Mouse (Mus musculus) right cerebral cortex, adult 18-20 months (tissue): ENCODE data around the gene Metrn.
"Not testable (repeated sequence)": the region's sequence is repeated elsewhere in the genome, so short reads cannot be mapped to it uniquely, and the experiment has no call there.

Source experiments
- DNase-seq: peaks from one replicate; pipeline ENCODE4 v3.0.0; 2022; ENCODE audit warnings: mixed read lengths

Gene Metrn

GRCm38 (mm10) chr17:25830806-25831431 is 34.0 kb upstream of the Metrn start:
- DNase-seq = no peak

DNA sequence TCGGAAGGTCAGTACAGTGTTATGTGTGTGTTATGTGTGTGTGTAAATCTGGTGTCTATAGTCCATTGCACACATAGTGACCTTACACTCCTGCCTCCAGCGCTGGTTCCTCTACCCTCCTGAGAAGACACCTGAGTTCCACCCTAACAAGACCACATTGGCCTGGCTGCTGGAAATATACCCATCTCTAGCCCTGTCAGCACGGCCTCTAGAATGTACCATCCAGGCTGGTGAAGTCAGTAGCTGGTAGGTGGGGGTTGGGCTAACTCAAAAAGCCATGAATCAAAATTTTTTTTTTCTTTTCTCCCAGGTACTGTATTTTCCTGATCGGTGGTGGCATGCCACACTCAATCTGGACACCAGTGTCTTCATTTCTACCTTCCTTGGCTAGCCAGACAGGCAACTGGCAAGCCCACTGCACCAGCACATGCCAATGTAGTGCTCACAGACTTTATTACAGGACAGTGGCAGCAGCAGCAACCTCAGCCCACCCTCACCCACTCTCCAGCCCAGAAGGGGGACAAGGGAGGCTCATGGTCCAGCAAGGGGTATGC is 33.3 kb upstream of the Metrn start:
- no peak for DNase-seq

DNA sequence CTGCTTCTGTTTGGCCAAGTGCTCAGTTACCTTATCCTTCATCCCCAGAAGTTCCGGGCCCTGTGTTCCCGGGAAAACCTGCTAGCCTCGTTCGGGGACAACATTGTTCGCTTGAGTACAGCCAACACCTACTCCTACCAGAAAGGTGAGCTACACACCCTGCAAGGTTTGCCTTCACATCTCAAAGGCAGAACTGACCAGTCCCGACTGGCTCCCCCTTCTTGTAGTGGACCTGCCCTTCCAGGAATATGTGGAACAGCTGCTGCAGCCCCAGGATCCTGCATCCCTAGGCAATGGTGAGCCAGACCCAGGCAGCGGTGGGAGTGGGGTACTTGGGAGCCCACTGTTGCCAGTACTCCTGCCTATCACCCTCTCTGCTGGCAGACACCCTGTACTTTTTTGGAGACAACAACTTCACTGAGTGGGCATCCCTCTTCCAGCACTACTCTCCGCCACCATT is 32.7 kb upstream of the Metrn start:
- no peak for DNase-seq

DNA sequence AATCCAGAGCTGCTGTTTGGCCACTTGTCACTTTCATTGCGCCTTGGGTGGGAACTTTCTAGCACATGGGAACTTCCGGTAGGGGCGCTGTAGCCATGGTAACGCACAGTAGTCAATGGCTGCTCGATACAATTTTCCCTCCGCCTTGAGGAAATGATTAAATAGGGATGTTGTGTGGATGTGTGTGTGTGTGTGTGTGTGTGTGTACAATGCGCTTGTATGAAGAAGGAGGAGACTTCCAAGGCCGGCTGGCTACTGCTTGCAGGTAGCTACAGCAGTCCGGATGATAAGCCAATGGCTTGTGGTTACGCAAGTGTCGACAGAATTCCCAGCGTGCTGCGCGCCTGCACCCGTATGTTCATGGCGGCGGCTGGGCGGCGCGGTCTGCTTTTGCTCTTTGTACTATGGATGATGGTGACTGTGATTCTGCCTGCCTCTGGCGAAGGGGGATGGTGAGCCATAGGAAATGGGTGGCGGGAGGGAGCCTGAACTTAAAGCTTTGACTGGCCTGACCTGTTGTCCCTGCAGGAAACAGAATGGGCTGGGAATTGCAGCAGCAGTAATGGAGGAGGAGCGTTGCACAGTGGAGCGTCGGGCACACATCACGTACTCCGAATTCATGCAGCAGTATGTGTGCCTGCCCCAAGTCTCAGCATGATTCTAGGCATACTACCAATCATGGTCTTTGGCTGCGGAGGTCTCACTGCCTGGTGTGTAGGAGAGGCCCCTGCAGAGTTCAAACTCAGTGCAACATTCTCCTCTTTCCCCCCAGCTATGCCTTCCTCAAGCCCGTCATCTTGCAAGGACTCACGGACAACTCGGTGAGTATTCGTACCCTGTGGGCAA is 32.0 kb upstream of the Metrn start, which contains the start of gene Jmjd8:
TSS of gene Jmjd8 (plus strand) at position 156 of the 846 bp plus-strand sequence.
- peak; percentile 87 for DNase-seq

DNA sequence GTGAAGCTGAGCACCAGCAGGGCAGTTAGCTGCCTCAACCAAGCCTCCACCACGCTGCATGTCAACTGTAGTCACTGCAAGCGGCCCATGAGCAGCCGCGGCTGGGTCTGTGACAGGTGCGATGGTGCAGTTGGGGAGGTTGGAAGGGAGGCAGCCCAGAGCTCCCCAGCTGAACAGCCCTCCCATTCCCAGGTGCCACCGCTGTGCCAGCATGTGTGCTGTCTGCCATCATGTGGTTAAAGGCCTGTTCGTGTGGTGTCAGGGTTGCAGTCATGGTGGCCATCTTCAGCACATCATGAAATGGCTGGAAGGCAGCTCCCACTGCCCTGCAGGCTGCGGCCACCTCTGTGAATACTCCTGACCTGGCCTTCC is 31.3 kb upstream of the Metrn start:
- no peak for DNase-seq

- no peak for DNase-seq
These were observed 30.7 kb upstream of the Metrn start for GRCm38 (mm10) chr17:25827546-25828222.

DNA sequence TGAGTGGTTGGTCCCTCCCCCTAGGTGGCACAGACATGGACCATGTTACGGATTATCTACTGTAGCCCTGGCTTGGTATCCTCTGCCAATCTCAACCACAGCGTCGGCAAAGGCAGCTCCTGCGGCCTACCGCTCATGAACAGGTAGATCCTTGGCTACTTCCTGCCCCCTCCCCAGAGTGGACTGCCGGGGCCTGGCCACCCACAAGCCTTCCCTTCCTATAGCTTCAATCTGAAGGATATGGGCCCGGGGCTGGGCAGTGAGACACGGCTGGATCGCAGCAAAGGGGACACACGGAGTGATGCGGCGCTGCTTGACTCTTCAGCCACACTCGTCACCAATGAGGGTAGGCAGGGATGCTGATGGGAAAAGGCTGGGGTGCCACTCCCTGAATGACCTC is 30.1 kb upstream of the Metrn start:
- DNase-seq = no peak

GRCm38 (mm10) chr17:25825984-25826570 is 29.1 kb upstream of the Metrn start:
- DNase-seq = no peak

DNA sequence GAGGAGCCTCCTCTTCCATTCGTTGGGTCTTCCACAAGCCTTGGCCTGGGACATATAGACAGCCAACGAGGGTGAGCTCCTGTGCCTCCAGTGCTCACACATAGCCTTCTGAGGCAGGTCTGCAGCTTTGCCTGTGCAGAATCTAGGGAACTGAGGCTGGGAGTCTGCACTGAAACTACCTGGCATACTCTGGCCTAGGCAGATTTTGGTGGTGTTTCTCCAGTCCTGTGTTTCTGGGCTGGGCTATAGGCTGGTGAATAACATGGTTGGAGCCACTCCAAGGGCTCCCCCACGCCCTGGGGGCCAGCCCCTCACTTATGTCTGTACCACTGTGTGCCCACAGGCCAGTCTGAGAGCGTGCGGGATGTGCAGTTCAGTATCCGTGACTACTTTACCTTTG is 28.4 kb upstream of the Metrn start:
- no peak for DNase-seq

- no peak for DNase-seq
These were observed 27.6 kb upstream of the Metrn start for GRCm38 (mm10) chr17:25824362-25825142.

DNA sequence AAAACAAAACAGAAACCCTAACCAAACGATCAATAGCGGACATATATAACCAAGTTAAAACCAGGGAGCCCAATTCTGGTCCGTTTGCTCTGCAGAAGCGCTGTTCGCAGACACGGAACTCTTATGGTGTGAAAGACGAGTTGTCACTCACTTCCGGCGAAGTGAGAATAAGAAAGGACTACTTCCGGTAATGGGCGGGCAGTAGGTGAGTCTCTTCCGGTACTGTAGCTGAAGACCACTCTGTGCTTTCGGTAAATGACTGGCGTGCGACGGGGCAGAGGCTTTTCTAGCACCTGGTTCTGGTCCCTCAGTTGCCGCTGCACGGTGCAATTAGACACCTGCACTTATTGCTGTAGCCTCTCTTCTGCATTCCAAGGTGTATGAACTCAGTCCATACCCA is 26.5 kb upstream of the Metrn start, which contains the start of gene Wdr24:
TSS of gene Wdr24 (plus strand) at position 176 of the 400 bp plus-strand sequence.
- DNase-seq = peak; percentile 85

GRCm38 (mm10) chr17:25818851-25819780 is 22.2 kb upstream of the Metrn start:
- no peak for DNase-seq

DNA sequence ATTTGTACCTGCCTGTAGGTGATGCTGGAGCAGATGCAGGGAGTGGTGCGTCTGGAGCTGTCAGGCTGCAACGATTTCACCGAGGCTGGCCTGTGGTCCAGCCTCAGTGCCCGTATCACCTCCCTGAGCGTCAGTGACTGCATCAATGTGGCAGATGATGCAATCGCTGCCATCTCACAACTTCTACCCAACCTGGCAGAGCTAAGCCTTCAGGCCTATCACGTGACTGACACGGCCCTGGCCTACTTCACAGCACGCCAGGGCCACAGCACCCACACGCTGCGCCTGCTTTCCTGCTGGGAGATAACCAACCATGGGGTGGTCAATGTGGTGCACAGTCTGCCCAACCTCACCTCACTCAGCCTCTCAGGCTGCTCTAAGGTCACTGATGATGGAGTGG is 20.7 kb upstream of the Metrn start:
- no peak for DNase-seq

GRCm38 (mm10) chr17:25813471-25813870 is 16.5 kb upstream of the Metrn start:
- peak; percentile 93 for DNase-seq

DNA sequence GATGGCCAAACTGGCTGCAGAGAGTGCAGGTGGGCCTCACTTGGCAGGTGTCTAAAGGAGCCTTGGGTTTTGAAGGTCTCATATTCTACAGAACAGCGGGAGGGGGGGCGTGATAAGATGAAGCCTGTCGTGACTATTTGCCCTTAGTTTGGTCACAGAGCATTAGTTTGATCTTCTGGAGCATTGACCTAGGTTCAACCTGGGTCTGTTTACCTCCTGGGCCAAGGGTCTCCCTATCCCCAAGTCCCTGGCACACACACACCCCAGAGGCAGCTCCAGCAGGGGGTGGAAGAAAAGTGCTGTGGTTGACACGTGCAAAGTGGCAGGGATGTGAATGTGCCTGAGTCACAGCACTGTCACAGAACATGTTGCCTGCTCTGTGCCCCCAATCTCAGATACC is 14.0 kb upstream of the Metrn start:
- no peak for DNase-seq

DNA sequence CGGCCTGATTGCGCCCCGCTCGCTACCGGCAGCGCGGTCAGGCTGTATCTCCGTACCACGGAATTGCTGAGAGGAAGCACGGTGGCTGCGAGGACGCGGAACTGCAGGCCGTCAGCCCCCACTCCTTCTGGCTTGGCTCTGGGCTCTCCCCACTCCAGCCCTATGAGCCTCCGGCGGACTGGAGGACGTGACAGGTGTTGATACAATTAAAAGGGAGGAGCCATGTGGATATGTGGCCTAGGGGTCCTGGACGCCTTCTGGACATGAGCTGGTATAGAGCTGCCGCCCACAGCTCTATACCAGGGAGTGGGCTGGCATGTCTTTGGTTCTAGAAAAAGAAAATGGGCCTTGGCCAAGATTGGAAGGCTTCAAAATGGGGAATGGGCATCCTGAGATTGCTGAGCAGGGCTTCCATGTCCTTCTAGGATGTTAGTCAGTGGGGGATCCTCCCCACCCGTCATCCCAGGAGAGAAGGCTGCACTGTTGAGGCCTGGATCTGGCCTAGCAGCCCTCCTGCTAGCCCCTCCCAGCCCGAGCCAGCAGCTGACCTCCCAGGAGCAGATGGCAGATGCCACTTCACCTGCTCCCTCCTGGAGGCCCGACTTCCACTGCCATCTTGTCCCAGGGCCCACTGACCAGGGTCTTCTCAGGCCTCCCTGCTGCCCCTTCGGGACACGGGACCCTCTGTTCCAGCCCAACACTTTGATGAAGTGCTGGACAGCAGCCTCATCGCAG is 12.8 kb upstream of the Metrn start:
- DNase-seq = no peak

DNA sequence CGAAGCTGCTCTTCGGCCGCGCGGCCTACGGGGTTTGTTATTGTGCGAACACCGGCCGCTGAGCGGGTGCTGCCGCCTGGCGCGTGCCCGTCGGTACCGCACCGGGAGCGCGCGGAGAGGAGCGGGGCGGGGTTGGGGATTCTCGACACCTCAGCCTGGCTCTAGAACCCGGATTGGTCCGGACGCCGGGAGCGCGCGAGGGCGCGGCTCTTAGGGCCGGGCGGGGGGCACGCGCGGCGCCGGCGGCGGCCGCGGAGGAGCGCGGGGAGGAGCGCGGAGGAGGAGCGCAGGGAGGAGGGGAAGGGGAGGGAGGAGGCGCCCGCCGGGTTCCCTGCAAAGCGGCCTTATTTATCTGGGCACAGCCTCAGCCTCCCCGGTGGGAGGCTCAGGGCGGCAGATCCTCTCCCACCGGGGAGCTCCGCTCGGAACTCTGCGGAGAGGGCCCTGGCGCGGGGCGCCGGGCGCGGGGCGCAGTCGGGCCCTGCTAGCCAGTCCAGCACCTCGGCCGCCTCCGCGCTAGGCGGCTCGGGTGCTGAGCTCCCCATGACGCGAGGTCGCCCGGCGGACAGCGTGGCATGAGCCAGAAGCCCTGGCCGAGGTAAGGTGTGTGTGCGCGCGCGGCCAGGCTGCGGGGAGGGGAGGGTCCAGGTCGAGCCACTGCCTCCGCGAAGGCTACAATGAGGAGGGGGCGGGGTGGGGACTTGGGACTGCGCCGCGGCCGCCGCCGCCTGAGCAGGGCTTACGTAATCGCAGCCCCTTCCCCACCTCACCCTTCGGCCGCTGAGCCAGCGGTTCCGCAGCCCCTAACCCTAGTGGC is 12.1 kb upstream of the Metrn start, which contains the start of gene Fbxl16:
TSS of gene Fbxl16 (plus strand) at position 297 of the 817 bp plus-strand sequence.
- DNase-seq = peak; percentile 95

- no peak for DNase-seq
These were observed 11.1 kb upstream of the Metrn start for GRCm38 (mm10) chr17:25808028-25808427.

DNA sequence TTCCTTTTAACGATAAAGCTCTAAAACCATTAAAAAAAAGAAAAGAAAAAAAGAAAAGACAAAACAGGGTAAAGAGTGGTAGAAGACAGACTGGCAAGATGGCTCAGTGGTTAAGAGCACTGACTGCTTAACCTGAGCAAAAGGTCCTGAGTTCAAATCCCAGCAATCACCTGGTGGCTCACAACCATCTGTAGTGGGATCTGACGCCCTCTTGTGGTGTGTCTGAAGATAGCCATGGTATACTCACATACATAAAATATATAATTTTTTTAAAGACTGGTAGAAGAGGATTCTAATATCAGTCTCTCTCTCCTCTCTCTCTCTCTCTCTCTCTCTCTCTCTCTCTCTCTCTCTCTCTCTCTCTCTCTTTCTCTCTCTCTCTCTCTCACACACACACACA is 10.5 kb upstream of the Metrn start:
- DNase-seq = not testable (repeated sequence)
